Mouse (Mus musculus) spleen, postnatal 10 days (tissue): ENCODE measurements at regions not wholly inside any gene's neighbourhood (a gene's known extent, or its start where the extent isn't known, plus 50 kb on each side); places are given as distances from the start of the nearest gene placed in this dataset.

Source experiments
- DNase-seq, 2 experiments: peaks; one replicate each; pipeline ENCODE4 v3.0.0; 2021 to 2022; ENCODE audit warnings: low spot score in 2 of 2

GRCm38 (mm10) chr11:23170813-23171212, 85.0 kb upstream of the Xpo1 start:
- no peak for DNase-seq

- no peak for DNase-seq
Observed at GRCm38 (mm10) chr11:23171760-23172159, 84.1 kb upstream of the Xpo1 start.

GRCm38 (mm10) chr11:23181647-23182046, 74.2 kb upstream of the Xpo1 start:
- no peak for DNase-seq

- DNase-seq, result no peak
Observed at GRCm38 (mm10) chr11:23185211-23185610, 70.6 kb upstream of the Xpo1 start.

GRCm38 (mm10) chr11:23201701-23202449, 54.0 kb upstream of the Xpo1 start:
- no peak for DNase-seq

- DNase-seq, result no peak
Observed at GRCm38 (mm10) chr11:23203566-23203965, 52.3 kb upstream of the Xpo1 start.

GRCm38 (mm10) chr11:23204041-23204440, 51.8 kb upstream of the Xpo1 start:
- no peak for DNase-seq
